Mouse (Mus musculus): ENCODE results near the gene Ifitm3. TPM values are rescaled to one million over a fixed set of nuclear protein-coding genes. Genes with fewer than 3 reads are reported as not detected.
A peak's percentile ranks its signal among the peaks of the same experiment; 100 is the strongest.

Ifitm3 gene
- polyA plus RNA-seq, 1 experiment from 2014 or later = 334 TPM

GRCm38 (mm10) chr7:141052421-141052820, 41.9 kb upstream of the Ifitm3 start:
- Histone ChIP-seq H3K9ac (ENCODE audit: low read depth, low read length) (no peak overlapping the region), H3K4me3 (ENCODE audit: low read depth, low read length) (no peak overlapping the region), H3K36me3 (ENCODE audit: control insufficient read depth, insufficient read depth) (no peaks in the 10 kb centered on the region), H3K4me1 (replicated peaks; ENCODE audit: control insufficient read depth, insufficient read depth, low read length) (0 out of 2 replicates have a peak, but pooled peaks cover 4% of the 10 kb centered on the region), H3K27ac (ENCODE audit: low read depth, low read length) (no peak overlapping the region), H3K9me3 (ENCODE audit: control insufficient read depth) (no peaks in the 10 kb centered on the region), H3K27me3 (replicated peaks; ENCODE audit: control insufficient read depth, insufficient read depth, low read length) (no peaks in the 10 kb centered on the region), H3K4me2 (replicated peaks; ENCODE audit: low read depth) (no peak overlapping the region)
- TF ChIP-seq CTCF (IDR thresholded peaks at IDR 0.05; ENCODE audit: low read depth) = no peak
- WGBS = 65% methylated on average over 2 of the region's 2 CpGs
- no peak for ATAC-seq

GRCm38 (mm10) chr7:141052016-141052415, 41.4 kb upstream of the Ifitm3 start:
- no peak for ATAC-seq
- Histone ChIP-seq H3K4me2 (replicated peaks; ENCODE audit: low read depth) (no peak overlapping the region), H3K4me1 (replicated peaks; ENCODE audit: control insufficient read depth, insufficient read depth, low read length) (0 out of 2 replicates have a peak, but pooled peaks cover 4% of the 10 kb centered on the region), H3K36me3 (ENCODE audit: control insufficient read depth, insufficient read depth) (no peaks in the 10 kb centered on the region), H3K9ac (ENCODE audit: low read depth, low read length) (no peak overlapping the region), H3K27me3 (replicated peaks; ENCODE audit: control insufficient read depth, insufficient read depth, low read length) (no peaks in the 10 kb centered on the region), H3K27ac (ENCODE audit: low read depth, low read length) (no peak overlapping the region), H3K4me3 (ENCODE audit: low read depth, low read length) (no peak overlapping the region), H3K9me3 (ENCODE audit: control insufficient read depth) (no peaks in the 10 kb centered on the region)
- WGBS = 76% methylated on average over 4 of the region's 4 CpGs
- TF ChIP-seq CTCF (IDR thresholded peaks at IDR 0.05; ENCODE audit: low read depth) = no peak

GRCm38 (mm10) chr7:141051060-141051685, 40.6 kb upstream of the Ifitm3 start:
- Histone ChIP-seq H3K4me1 (replicated peaks; ENCODE audit: control insufficient read depth, insufficient read depth, low read length) (0 out of 2 replicates have a peak, but pooled peaks cover 4% of the 10 kb centered on the region), H3K9ac (ENCODE audit: low read depth, low read length) (no peak overlapping the region), H3K4me2 (replicated peaks; ENCODE audit: low read depth) (no peak overlapping the region), H3K4me3 (ENCODE audit: low read depth, low read length) (no peak overlapping the region), H3K27ac (ENCODE audit: low read depth, low read length) (no peak overlapping the region), H3K9me3 (ENCODE audit: control insufficient read depth) (no peaks in the 10 kb centered on the region), H3K27me3 (replicated peaks; ENCODE audit: control insufficient read depth, insufficient read depth, low read length) (no peaks in the 10 kb centered on the region), H3K36me3 (ENCODE audit: control insufficient read depth, insufficient read depth) (no peaks in the 10 kb centered on the region)
- WGBS = 67% methylated on average over 17 of the region's 17 CpGs
- ATAC-seq = no peak
- no peak for TF ChIP-seq CTCF (IDR thresholded peaks at IDR 0.05; ENCODE audit: low read depth)

- WGBS = 72% methylated on average over 2 of the region's 2 CpGs
- Histone ChIP-seq H3K36me3 (ENCODE audit: control insufficient read depth, insufficient read depth) (no peaks in the 10 kb centered on the region), H3K9me3 (ENCODE audit: control insufficient read depth) (no peaks in the 10 kb centered on the region), H3K9ac (ENCODE audit: low read depth, low read length) (no peak overlapping the region), H3K4me1 (replicated peaks; ENCODE audit: control insufficient read depth, insufficient read depth, low read length) (0 out of 2 replicates have a peak, but pooled peaks cover 4% of the 10 kb centered on the region), H3K4me2 (replicated peaks; ENCODE audit: low read depth) (no peak overlapping the region), H3K4me3 (ENCODE audit: low read depth, low read length) (no peak overlapping the region), H3K27me3 (replicated peaks; ENCODE audit: control insufficient read depth, insufficient read depth, low read length) (no peaks in the 10 kb centered on the region), H3K27ac (ENCODE audit: low read depth, low read length) (no peak overlapping the region)
- TF ChIP-seq CTCF (IDR thresholded peaks at IDR 0.05; ENCODE audit: low read depth) = no peak
- no peak for ATAC-seq
These were observed 38.8 kb upstream of the Ifitm3 start for GRCm38 (mm10) chr7:141049326-141049725.

- peak; percentile 85 for ATAC-seq
- peak overlapping the region; percentile 75 for H3K4me2 ChIP-seq (replicated peaks; ENCODE audit: low read depth)
- H3K4me3 ChIP-seq (ENCODE audit: low read depth, low read length) = peak overlapping the region; percentile 23
- H3K27me3 ChIP-seq (replicated peaks; ENCODE audit: control insufficient read depth, insufficient read depth, low read length) = no peaks in the 10 kb centered on the region
- H3K4me1 ChIP-seq (replicated peaks; ENCODE audit: control insufficient read depth, insufficient read depth, low read length) = 0 out of 2 replicates have a peak, but pooled peaks cover 4% of the 10 kb centered on the region
- peak overlapping the region; percentile 34; the same call in 1 of the 2 replicates for H3K9ac ChIP-seq (ENCODE audit: low read depth, low read length)
- WGBS = 7% methylated on average over 21 of the region's 21 CpGs
- no peaks in the 10 kb centered on the region for H3K9me3 ChIP-seq (ENCODE audit: control insufficient read depth)
- no peaks in the 10 kb centered on the region for H3K36me3 ChIP-seq (ENCODE audit: control insufficient read depth, insufficient read depth)
- H3K27ac ChIP-seq (ENCODE audit: low read depth, low read length) = peak overlapping the region; percentile 88
- peak; percentile 91 for TF ChIP-seq CTCF (IDR thresholded peaks at IDR 0.05; ENCODE audit: low read depth)
These were observed 38.0 kb upstream of the Ifitm3 start for GRCm38 (mm10) chr7:141048226-141049218.
